Mouse (Mus musculus) urinary bladder, postnatal 25 days (tissue): ENCODE measurements around the gene Mllt1.
"Not testable (repeated sequence)": the region's sequence is repeated elsewhere in the genome, so short reads cannot be mapped to it uniquely, and the experiment has no call there.

Experiments used
- DNase-seq: peaks from one replicate; pipeline ENCODE4 v3.0.0; 2022; ENCODE audit warnings: low spot score

The Mllt1 gene

DNA sequence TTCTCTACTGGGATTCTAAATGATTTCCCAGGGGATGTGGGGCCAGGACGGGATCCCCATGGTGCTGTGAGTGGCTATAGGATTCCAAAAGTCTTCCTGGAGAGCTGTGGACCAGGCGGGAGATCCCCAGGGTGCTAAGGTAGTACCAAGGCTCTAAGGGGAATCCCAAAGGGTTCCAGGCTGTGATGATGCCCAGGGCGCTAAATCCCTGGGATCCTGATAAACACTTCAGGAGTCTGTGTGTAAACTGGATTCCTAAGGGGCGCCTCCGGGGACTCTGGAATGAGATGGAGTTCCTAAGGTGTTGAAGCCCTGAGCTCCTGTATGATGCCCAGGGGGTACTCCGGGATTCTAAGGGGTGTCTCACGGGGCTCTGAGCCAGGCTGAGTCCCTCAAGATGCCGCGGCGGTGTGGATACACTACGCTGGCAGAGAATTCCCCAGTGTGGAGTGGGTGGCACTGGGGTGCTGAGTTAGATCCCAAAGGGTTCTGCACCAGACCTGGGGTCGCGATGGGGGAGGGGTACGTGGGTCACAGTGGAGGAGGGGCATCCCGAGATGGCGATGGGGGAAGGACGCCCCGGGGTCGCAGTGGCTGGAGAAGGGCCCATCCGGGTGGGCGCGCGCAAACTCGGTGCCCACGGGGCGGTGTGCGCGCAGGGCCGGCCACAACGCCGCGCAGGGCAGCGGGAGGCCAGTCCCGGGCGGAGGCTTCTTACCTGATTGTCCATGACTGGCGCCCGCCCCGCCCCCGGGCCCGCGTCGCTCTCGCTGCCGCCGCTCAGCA lies 477 bp downstream of the Mllt1 start:
- DNase-seq, result peak; percentile 12

DNA sequence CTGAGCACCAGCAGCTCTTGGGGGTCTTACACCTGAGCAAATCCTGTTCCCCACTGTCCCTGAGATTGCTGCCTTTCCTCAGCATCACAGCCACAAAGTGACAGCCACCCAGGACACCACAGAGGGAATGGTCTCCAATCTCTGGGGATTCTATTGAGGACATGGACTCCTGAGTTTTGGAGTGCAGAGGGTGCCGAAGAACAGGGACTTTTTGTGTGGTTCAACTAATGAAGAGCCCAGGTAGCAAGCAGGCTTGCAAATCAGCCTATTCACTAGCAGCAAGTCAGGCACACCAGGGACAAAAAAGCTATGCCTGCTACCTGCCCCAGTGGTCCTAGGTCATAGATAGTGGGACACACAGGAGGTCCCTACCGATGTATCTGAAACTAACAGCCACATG lies 1.8 kb downstream of the Mllt1 start:
- no peak for DNase-seq

DNA sequence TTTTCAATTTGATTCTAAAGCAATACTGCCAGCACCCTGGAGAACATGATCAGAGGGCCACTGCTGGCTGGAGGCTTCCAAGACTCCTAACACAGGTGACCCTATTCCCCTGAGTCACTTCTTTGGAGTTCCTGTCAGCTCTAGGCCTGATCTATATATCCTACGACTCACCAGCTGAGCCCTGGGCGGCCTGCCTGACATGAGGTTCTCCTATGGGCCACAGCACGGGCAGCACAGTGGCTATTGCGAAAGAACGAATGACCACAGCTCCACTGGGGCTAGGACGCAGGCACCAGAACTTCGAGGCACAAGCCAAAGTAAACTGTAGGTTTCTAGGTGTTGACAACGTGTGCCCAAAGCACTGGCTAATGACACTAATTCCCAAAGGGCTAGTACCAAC lies 5.2 kb downstream of the Mllt1 start:
- no peak for DNase-seq

DNA sequence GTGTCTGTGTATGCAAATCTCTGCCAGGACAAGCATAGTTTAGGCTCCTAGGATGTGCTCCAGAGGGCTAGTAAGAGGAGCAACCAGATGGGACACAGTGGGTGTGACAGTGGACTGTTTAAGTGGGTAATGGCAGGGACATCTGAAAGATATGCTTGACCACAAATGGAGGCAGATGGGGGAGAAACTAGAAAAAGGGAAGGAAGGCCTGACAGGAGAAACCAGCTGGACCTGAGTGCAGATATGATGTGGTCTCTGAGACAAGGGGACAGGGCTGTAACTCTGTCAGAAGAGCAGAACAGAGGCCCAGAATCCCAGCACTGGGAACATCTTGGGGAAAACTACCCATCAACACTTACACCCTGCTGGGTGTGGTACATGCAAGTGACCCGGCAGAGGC lies 5.7 kb downstream of the Mllt1 start:
- no peak for DNase-seq

DNA sequence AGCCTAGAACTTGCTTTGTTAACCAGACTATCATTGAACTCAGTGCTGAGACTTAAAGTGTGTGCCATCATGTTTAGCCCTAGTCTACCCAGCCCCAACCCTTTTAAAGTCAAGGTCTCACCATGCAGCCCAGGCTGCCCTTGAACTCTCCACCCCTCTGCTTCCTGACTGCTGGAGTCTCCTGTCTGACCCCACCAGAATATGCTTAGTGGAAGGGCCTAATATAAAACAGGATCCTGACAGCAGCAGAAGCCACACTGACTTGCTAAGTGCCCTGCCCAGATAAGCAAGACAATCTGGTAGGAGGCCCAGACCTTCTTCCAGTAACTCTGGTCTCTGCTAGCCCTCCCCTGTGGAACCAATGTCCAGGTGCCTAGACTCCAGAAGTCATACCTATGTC lies 6.1 kb downstream of the Mllt1 start:
- no peak for DNase-seq

DNA sequence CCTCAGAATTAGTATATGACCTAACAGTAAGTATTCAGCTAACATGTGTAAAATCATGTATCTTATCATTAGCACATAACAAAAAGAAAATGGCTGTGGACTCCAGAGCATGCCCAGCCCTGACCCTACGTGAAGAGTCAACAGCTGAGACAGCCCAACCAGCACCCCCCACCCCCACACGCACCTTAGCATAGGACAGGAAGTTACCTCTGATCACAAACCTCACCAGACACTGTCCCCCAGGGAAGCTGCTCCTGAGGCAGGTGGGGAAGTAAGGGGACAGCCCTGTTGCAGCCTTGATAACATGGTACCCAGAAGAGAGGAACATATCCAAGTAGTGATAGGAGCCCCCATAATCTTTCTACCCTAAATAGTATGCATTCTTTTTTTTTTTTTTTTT lies 9.2 kb downstream of the Mllt1 start:
- no peak for DNase-seq

DNA sequence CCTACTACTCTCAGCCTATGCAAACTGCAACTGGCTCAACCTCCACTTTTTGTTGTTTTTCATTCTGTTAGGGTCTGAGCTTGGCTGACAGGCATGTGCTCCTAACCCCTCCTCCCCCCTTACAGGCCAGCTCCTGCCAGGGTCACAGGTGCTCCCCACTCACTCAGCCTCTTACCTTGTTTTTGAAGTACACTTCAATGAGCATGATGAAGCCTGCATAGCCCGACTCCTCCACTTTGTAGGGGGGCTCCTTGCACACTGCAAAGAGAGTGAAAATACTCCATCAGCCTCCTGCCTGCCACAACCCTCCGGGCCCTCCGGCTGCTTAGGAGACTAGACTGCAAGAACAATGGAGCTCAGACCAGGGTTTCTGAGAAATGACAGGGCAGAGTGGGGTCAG lies 15.5 kb downstream of the Mllt1 start:
- DNase-seq, result no peak

DNA sequence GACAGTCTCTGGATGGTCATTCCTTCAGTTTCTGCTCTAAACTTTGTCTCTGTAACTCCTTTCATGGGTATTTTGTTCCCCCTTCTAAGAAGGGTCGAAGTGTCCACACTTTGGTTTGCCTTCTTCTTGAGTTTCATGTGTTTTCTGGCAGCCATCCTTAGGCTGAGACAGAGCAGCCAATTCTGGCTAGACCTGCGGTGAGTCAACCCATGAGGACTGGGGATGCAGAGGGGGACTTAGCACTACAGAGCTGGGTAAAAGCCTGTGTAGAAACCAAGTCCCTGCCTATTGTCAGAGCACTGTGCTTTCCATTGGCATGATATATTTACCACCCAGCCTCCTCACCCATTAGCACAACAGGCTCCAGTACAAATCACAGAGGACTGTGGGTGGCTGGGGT lies 18.0 kb downstream of the Mllt1 start:
- DNase-seq, result no peak

DNA sequence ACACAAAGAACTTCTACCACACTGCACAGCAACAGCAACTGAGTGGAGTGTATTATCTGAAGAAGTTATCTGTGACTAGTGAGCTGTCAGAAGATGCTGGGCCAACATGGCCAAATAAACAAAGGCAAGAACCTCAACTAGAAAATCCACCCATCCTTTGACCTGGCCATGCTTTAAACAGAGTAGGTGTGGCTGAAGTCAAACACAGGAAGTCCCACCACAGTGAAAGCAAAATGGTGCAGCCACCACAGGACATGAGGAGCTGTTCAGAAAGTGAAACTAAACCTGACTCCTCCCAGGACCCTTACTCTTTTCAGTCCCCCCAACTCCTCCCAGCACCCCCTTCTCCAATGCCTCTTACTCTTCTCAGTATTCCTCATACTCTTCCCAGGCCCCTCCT lies 21.8 kb downstream of the Mllt1 start:
- DNase-seq, result no peak

DNA sequence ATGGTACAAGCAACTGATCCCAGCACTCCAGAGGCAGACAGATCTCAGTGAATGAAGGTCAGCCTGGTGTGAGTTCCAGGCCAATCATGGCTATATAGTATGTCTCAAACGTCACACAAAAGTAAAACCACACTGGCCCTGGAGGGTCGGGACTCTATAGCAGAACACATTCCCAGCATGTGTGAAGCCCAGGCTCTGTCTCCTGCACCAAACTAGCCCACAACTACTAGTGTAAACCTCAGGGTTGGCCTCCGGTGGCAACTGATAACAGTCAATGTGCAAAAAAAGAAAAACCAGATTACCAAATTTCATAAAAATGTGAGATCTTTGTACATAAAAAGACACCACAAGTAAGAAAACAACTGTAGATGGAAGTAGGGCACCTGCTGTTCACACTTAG lies 22.2 kb downstream of the Mllt1 start:
- no peak for DNase-seq

DNA sequence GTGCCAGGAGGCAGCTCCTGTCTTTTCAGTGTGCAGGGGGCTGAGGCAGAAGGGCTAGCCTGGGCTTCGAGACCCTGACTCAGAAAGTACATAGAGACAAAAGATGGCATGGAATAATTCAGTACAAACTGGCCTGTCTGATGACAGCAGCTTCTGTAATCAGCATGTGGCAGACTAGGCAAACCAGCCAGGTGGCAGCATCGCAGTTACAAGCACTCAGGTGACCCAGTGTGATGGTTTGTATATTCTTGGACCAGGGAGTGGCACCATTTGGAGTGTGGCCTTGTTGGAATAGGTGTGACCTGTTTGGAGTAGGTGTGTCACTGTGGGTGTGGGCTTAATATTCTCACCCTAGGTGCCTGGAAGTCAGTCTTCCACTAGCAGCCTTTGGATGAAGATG lies 25.5 kb downstream of the Mllt1 start:
- not testable (repeated sequence) for DNase-seq

DNA sequence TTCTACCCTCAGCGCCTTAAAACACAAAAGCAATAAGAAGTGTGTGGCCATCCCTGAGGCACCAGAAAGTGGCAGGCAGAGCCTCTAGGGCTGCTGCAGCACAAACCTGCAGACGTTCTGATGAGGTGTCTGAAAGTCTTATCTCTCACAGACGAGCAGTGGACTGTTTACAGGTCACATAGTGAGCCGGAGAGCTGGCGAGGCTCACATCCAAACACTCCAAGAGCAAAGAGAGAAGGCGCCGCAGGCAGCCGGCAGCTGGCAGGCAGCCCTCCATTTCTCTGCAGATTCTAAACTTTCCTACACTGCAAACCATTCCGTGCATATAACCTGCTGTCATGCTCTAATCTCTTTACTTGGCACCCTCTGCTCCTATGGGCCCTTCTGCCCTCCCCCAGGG lies 27.3 kb downstream of the Mllt1 start:
- no peak for DNase-seq

DNA sequence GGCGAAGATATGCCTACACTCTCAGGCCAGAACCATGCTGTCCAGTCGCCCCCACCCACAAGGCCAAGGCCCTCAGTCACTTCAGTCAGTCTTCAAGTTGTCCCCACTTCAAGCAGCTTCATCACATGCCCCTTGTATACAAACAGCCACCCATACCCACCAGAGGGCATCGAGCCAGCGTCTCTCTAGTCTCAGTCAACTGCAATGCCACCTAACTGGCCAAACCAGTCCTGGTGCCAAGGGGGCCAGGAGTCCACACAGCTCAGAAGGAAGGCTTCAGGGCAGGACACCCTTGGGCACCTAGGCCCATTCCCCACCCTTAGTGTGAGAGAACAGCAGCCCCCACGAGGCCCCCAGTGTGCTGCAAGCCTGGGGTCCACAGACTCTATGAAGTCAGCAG lies 28.1 kb downstream of the Mllt1 start:
- DNase-seq, result peak; percentile 76

DNA sequence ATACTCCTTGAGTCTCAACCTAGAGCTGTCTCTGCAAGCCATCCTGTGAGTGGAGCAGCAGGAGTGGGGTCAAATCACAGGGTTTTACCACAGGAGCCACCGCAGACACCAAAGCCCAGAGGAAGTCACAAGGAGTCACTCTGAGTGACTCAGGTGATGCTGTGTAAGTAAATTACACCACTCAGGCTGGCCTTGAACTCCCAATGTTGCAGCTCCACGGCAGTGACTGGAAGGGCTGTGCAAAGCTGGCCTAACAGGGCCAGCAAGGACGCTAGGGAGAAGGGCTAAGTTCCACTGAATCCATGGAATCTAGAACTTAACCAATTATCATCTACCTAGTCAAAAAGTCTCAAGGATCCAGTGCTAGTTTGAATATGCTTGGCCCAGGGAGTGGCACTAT lies 29.0 kb downstream of the Mllt1 start:
- no peak for DNase-seq

DNA sequence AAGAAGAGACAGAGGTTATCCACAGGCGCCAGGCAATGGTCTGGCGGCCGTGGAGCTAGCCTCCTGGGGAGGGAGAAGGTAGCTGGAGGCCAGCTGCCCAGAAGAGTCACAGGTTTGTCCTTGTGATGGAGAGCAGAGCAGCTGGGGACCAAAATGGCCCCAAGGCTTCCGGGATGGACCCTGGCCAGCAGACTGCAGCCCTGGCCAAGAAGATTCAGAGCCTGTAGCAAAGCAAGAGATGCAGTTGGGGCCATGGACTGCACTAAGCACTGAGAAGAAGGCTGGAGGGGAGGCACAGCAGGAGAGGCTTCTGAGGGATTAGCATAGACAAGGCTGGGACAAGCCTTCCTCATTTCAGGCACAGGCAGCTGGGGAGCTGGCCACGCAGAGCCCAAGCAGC lies 32.5 kb downstream of the Mllt1 start:
- no peak for DNase-seq

DNA sequence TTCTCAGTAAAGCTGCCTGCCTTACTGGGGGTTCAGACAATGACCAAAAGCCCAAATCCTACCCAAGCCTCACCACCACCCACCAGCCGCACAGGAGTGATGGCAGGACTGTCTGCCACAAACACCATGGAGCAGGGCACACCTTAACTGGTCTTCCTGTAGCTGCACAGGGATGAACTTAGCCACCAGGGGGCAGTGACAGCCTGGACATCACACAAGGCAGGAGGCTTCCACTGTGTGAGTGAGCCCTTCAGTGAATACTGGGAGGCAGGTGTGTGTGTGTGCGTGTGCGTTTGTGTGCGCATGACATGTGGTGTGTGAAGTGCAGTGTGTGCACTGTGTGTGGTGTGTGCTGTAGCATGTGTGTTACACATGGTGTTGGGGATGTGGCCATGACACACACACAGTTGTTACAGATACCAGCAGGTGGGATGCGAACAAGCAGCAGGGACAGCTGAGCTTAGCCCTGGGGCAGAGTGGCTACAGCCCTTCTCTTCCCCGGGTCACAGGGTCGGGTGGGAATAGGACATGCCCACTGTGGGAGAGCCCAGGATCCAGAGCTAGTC lies 37.5 kb downstream of the Mllt1 start:
- DNase-seq, result peak; percentile 78

DNA sequence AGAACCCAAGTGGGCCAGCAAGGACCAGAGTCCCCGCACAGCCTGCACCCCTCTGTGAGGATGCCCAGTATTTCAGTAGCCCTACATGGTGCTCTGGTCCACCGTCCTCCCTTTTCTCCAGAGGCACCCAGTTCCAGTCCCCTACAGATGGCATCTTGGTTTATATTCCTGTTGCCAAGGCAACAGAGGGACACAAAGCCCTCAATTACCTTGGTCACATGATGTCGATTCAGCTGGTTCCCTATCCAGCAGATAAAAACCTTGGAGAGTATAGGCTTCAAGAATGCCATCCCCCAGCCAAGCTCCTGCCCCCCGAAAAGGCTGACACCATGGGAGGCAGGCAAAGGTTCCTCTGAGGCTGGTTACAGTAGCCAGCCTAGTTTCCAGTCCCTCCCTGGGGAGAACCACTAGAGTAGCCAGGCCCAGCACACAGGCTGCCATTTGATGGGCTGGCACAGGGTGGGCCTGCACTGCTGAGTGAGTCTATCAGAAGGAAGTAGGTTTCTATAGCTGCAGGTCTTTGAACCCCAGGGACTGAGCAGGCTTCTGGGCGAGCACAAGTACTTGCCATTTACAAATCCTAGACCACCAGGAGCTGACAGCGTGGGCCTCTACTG lies 38.6 kb downstream of the Mllt1 start:
- DNase-seq, result no peak

DNA sequence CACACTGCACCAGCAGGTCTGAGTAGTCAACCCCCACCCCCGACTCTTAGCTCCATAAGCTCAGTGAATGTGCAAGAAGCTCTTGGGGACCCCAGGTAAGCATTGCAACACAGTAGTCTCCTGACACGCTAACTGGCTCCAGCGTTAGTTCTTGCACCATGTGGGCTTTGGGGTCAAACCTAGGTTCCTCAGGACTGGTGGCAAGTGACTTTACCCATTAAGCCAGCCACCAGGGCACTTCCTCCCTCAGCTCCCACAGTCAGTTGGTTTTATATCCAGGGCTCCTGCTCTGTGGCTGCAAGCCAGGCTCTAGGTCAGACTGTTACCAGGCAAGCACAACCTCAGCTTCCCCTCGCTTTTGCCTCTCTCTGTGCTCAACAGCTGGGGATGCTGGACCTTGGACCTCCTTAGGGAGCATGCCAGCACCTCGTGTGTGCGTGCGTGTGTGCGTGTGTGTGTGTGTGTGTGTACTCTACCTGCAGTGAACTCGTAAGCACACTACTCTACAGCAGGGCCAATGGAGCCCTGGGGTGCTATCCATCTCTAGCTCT lies 39.8 kb downstream of the Mllt1 start:
- no peak for DNase-seq

DNA sequence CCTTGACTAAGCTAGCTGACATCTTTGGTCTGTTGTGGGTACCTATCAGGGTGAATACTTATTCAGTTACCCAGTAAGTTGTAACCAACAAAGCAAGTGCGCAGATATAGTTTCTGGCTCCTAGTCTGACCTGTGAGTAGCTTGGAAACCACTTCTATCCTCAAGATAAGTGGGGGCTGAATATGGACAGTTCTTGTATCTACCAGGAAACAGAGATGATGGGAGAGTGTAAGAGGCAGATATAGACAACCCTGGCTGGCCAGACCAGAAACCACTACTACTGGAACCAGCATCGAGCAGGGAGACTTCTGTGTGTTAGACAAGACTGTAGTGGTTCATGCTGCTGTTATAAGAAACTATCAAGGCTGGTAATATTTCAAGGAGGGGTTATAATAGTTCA lies 45.2 kb downstream of the Mllt1 start:
- DNase-seq, result no peak

DNA sequence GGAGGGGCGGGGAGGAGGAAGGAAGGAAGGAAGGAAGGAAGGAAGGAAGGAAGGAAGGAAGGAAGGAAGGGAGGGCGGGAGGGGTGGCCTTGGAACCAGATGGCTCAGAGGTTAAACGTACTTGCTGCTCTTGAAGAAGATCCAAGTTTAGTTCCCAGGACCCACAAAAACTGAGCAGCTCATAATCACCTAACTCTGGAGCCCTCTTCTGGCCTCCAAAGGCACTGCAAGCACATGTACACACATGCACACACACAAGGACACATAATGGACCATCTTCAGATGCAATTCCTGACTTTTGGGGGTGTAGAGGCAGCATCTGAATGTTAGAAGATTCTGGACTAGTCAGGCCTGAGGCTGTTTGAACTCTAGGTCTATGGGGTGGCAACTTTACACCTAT lies 47.2 kb downstream of the Mllt1 start:
- no peak for DNase-seq

DNA sequence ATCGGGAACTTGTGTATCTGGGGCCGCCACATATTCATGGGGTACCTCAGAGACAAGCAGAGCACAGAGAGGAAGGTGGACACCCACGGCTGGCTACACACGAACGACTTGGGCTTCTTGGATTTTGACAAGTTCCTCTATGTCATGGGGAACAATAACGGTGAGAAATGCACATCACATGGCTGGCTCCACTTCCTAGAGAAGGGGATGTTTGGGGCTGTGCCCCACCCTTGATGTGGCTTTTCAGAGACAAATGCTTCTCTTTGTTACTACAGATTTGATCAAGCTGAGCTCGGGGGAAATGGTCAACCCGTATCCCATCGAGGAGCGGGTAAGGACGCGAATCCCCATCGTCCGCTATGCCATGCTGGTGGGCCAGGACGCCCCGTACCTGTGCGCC lies 50.4 kb downstream of the Mllt1 start:
- DNase-seq, result no peak

DNA sequence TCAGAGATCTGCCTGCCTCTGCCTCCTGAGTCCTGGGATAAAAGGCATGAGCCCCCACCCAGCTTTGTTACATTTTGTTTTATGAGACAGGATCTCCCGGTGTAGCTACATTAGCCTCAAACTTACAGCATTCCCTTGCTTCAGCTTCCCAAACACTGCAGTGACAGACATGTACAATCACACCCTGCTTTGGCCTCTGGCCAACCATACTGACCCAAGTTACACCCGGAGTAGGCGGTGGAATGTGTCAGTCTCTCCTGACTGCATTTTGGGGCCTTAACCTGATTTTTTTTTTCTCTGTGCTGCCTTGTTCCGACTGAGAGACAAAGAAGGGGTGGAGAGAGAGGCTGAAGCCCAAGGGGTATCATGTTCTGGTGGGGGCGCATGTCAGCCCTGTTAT lies 50.9 kb downstream of the Mllt1 start:
- peak; percentile 29 for DNase-seq

DNA sequence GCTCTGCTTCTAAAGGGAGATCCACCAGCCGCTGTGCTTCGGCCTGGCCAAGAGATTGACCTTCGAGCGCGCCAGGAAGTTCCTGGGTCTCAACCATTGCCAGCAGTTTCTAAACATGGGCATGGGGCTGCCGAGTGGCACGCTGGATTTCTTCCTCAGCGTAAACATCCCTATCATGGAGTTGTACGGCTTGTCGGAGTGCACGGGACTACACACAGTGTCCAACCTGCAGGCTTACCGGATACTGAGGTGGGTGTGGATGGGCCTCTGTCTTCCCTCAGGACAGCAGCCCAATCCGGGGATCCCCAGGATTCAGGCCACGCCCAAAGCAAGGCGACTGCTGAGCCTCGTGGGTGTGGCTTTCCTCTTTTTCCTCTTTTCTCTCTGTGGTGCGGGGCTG lies 51.6 kb downstream of the Mllt1 start:
- no peak for DNase-seq

DNA sequence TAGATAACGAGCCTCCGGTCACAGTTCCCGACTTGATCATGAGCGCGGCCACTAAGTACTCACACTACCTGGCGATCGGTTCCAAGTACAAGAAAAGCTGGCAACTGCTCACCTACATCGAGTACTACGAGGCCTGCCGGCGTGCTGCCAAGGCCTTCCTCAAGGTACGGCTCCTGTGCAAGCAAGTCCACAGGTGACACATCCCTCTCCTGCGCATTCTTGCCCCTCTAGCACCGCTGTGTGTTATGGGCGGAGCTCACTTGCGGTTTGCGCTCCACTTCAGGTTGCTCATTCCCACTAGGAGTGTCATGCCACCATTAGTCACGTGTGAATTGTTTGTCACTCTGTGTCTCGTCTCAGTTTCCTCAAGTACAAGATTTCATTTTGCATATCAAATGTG lies 57.8 kb downstream of the Mllt1 start:
- DNase-seq, result no peak
